Comparison of ENCODE assay signal across 8 mouse cellular contexts in genomic region chr11:116106154-116106962, GRCm38 (mm10). TPM values are rescaled to one million over a fixed set of nuclear protein-coding genes. Genes with fewer than 3 reads are reported as not detected.
DNase-seq lines count a peak whose midpoint lies in the region; ATAC-seq and TF ChIP-seq lines count a peak whose summit lies in the region.

No protein-coding gene starts in this region.

- no peaks in the 10 kb centered on the region for H3K36me3 ChIP-seq in forebrain, embryonic 10.5 days (replicated peaks)
- no peaks in the 10 kb centered on the region for H3K36me3 ChIP-seq in forebrain, postnatal 0 days (ENCODE audit: insufficient read depth)
- no peaks in the 10 kb centered on the region for H3K36me3 ChIP-seq in intestine, embryonic 16.5 days (ENCODE audit: control insufficient read depth, insufficient read depth, low read length)
- H3K36me3 ChIP-seq in midbrain, embryonic 14.5 days (ENCODE audit: control insufficient read depth, insufficient read depth, low read length), result no peaks in the 10 kb centered on the region

- H3K27ac ChIP-seq in forebrain, embryonic 10.5 days, result peak overlapping the region; percentile 59; the same call in 1 of the 2 replicates
- no peak overlapping the region for H3K27ac ChIP-seq in forebrain, postnatal 0 days (ENCODE audit: low read depth, low read length)
- H3K27ac ChIP-seq in intestine, embryonic 16.5 days (ENCODE audit: low read length), result no peak overlapping the region
- H3K27ac ChIP-seq in midbrain, embryonic 14.5 days (replicated peaks; ENCODE audit: low read depth, low read length), result no peak overlapping the region

- H3K4me3 ChIP-seq in forebrain, embryonic 10.5 days, result peak overlapping the region; percentile 25
- H3K4me3 ChIP-seq in forebrain, postnatal 0 days (ENCODE audit: low read depth, low read length), result no peak overlapping the region
- H3K4me3 ChIP-seq in intestine, embryonic 16.5 days (ENCODE audit: low read length), result 0 out of 2 replicates have a peak overlapping the region, but pooled peaks have one; percentile 6
- H3K4me3 ChIP-seq in midbrain, embryonic 14.5 days (replicated peaks; ENCODE audit: low read depth, low read length), result no peak overlapping the region

- no peak for ATAC-seq in forebrain, postnatal 0 days
- no peak; the same call in 1 of the 2 replicates for ATAC-seq in intestine, embryonic 16.5 days
- no peak for ATAC-seq in midbrain, embryonic 14.5 days (ENCODE audit: low FRiP score, low TSS enrichment)
- no peak for ATAC-seq in granulocyte monocyte progenitor cell, adult 5-6 weeks (replicated peaks; ENCODE audit: poor library complexity, severe bottlenecking)

- H3K4me2 ChIP-seq in forebrain, postnatal 0 days (ENCODE audit: low read depth), result no peak overlapping the region
- peak overlapping the region; percentile 32 for H3K4me2 ChIP-seq in intestine, embryonic 16.5 days (ENCODE audit: low read depth, low read length)
- H3K4me2 ChIP-seq in midbrain, embryonic 14.5 days (ENCODE audit: low read length), result peak overlapping the region; percentile 19; the same call in 1 of the 2 replicates

- WGBS in forebrain, embryonic 10.5 days, result 27% methylated on average over 32 of the region's 32 CpGs
- WGBS in forebrain, postnatal 0 days, result 34% methylated on average over 32 of the region's 32 CpGs
- WGBS in intestine, embryonic 16.5 days, result 26% methylated on average over 32 of the region's 32 CpGs
- 24% methylated on average over 32 of the region's 32 CpGs for WGBS in midbrain, embryonic 14.5 days

- H3K27me3 ChIP-seq in forebrain, embryonic 10.5 days (ENCODE audit: poor library complexity, severe bottlenecking), result peaks cover 82% of the 10 kb centered on the region
- H3K27me3 ChIP-seq in forebrain, postnatal 0 days (ENCODE audit: insufficient read depth, low read length), result peaks cover 42% of the 10 kb centered on the region
- H3K27me3 ChIP-seq in intestine, embryonic 16.5 days (replicated peaks; ENCODE audit: control insufficient read depth, insufficient read depth, low read length), result peaks cover 35% of the 10 kb centered on the region; the same call in 1 of the 2 replicates
- H3K27me3 ChIP-seq in midbrain, embryonic 14.5 days (ENCODE audit: control insufficient read depth, insufficient read depth, low read length), result peaks cover 59% of the 10 kb centered on the region

- no peaks in the 10 kb centered on the region for H3K9me3 ChIP-seq in forebrain, embryonic 10.5 days
- no peaks in the 10 kb centered on the region for H3K9me3 ChIP-seq in forebrain, postnatal 0 days (ENCODE audit: low read length)
- H3K9me3 ChIP-seq in intestine, embryonic 16.5 days (ENCODE audit: control insufficient read depth, low read length), result no peaks in the 10 kb centered on the region
- no peaks in the 10 kb centered on the region for H3K9me3 ChIP-seq in midbrain, embryonic 14.5 days (ENCODE audit: control insufficient read depth, low read length)

- peak; percentile 46 for DNase-seq in forebrain, embryonic 10.5 days (ENCODE audit: extremely low spot score, low spot score)
- DNase-seq in forebrain, postnatal 0 days, result no peak
- peak; percentile 51 for DNase-seq in MN1 (ENCODE audit: low spot score)
- DNase-seq in midbrain, embryonic 14.5 days, result no peak
- DNase-seq in layer of hippocampus, postnatal 10 days (ENCODE audit: low spot score in 2 of 2), result no peak
- no peak for DNase-seq in cerebellum, postnatal 14 days

- H3K4me1 ChIP-seq in forebrain, embryonic 10.5 days, result peaks cover 79% of the 10 kb centered on the region
- H3K4me1 ChIP-seq in forebrain, postnatal 0 days (ENCODE audit: insufficient read depth), result no peaks in the 10 kb centered on the region
- peaks cover 75% of the 10 kb centered on the region for H3K4me1 ChIP-seq in intestine, embryonic 16.5 days (ENCODE audit: control insufficient read depth, insufficient read depth, low read length)
- peaks cover 20% of the 10 kb centered on the region for H3K4me1 ChIP-seq in midbrain, embryonic 14.5 days (ENCODE audit: control insufficient read depth, insufficient read depth, low read length)

- no peak overlapping the region for H3K9ac ChIP-seq in forebrain, postnatal 0 days
- peak overlapping the region; percentile 54; the same call in 1 of the 2 replicates for H3K9ac ChIP-seq in intestine, embryonic 16.5 days (ENCODE audit: low read depth, low read length)
- no peak overlapping the region for H3K9ac ChIP-seq in midbrain, embryonic 14.5 days (replicated peaks; ENCODE audit: low read length)

- no peak for TF ChIP-seq CTCF in forebrain, postnatal 0 days (IDR thresholded peaks at IDR 0.05; ENCODE audit: low read depth)

RNA-seq across cellular contexts. Expression of gene Wbp2, which starts 19.6 kb away (rescaled TPM):
- polyA plus RNA-seq in forebrain, embryonic 10.5 days (2016; fragmentation: Nextera tagmentation; extraction: Ambion mirVana), result 71.0 and 73.6 TPM in 2 replicates
- total RNA-seq in forebrain, postnatal 0 days (2014; rRNA removed), result 94.7 and 130 TPM in 2 replicates
- 281 and 287 TPM in 2 replicates for polyA plus RNA-seq in forebrain, postnatal 0 days (2015; fragmentation: Nextera tagmentation; extraction: Ambion mirVana)
- 135 and 160 TPM in 2 replicates for polyA plus RNA-seq in intestine, embryonic 16.5 days (2015; fragmentation: Nextera tagmentation; extraction: Ambion mirVana)
- 152 and 160 TPM in 2 replicates for polyA plus RNA-seq in midbrain, embryonic 14.5 days (2014; fragmentation: Nextera tagmentation; extraction: Ambion mirVana)
- 100 to 1,000 TPM; 199 to 238 TPM for total RNA-seq in layer of hippocampus, postnatal 10 days (2021)
- total RNA-seq in granulocyte monocyte progenitor cell, adult 5-6 weeks (2014; fragmentation: Nextera tagmentation), result 83.3 and 96.6 TPM in 2 replicates
- 13.6 and 17.3 TPM in 2 replicates for total RNA-seq in granulocyte monocyte progenitor cell, adult 5-6 weeks (2017)

RNA-seq across cellular contexts. Expression of gene Trim47, which starts 20.7 kb away (rescaled TPM):
- polyA plus RNA-seq in forebrain, embryonic 10.5 days (2016; fragmentation: Nextera tagmentation; extraction: Ambion mirVana), result 2.1 and 2.4 TPM in 2 replicates
- 10.5 and 13.0 TPM in 2 replicates for total RNA-seq in forebrain, postnatal 0 days (2014; rRNA removed)
- 6.6 and 7.8 TPM in 2 replicates for polyA plus RNA-seq in forebrain, postnatal 0 days (2015; fragmentation: Nextera tagmentation; extraction: Ambion mirVana)
- 13.9 and 14.7 TPM in 2 replicates for polyA plus RNA-seq in intestine, embryonic 16.5 days (2015; fragmentation: Nextera tagmentation; extraction: Ambion mirVana)
- polyA plus RNA-seq in midbrain, embryonic 14.5 days (2014; fragmentation: Nextera tagmentation; extraction: Ambion mirVana), result 5.2 and 5.3 TPM in 2 replicates
- 1 to 10 TPM; 6.4 to 7.2 TPM for total RNA-seq in layer of hippocampus, postnatal 10 days (2021)
- 1.9 TPM in 1 of 2 replicates, not detected in the other for total RNA-seq in granulocyte monocyte progenitor cell, adult 5-6 weeks (2014; fragmentation: Nextera tagmentation)
- total RNA-seq in granulocyte monocyte progenitor cell, adult 5-6 weeks (2017), result 3.1 TPM in 1 of 2 replicates, not detected in the other

RNA-seq across cellular contexts. Expression of gene Trim65, which starts 24.6 kb away (rescaled TPM):
- polyA plus RNA-seq in forebrain, embryonic 10.5 days (2016; fragmentation: Nextera tagmentation; extraction: Ambion mirVana), result 1.7 TPM in 2 replicates
- total RNA-seq in forebrain, postnatal 0 days (2014; rRNA removed), result 4.2 and 5.0 TPM in 2 replicates
- 1.2 and 1.9 TPM in 2 replicates for polyA plus RNA-seq in forebrain, postnatal 0 days (2015; fragmentation: Nextera tagmentation; extraction: Ambion mirVana)
- polyA plus RNA-seq in intestine, embryonic 16.5 days (2015; fragmentation: Nextera tagmentation; extraction: Ambion mirVana), result 7.7 and 9.3 TPM in 2 replicates
- polyA plus RNA-seq in midbrain, embryonic 14.5 days (2014; fragmentation: Nextera tagmentation; extraction: Ambion mirVana), result 1.6 and 2.0 TPM in 2 replicates
- total RNA-seq in layer of hippocampus, postnatal 10 days (2021), result 1 to 10 TPM; 5.3 to 5.5 TPM
- total RNA-seq in granulocyte monocyte progenitor cell, adult 5-6 weeks (2014; fragmentation: Nextera tagmentation), result 11.6 and 18.1 TPM in 2 replicates
- total RNA-seq in granulocyte monocyte progenitor cell, adult 5-6 weeks (2017), result 3.7 and 7.0 TPM in 2 replicates

RNA-seq across cellular contexts. Expression of gene Unc13d, which starts 28.6 kb away (rescaled TPM):
- polyA plus RNA-seq in forebrain, embryonic 10.5 days (2016; fragmentation: Nextera tagmentation; extraction: Ambion mirVana), result 3.7 and 3.8 TPM in 2 replicates
- total RNA-seq in forebrain, postnatal 0 days (2014; rRNA removed), result 0.46 and 0.86 TPM in 2 replicates
- 0.29 and 0.58 TPM in 2 replicates for polyA plus RNA-seq in forebrain, postnatal 0 days (2015; fragmentation: Nextera tagmentation; extraction: Ambion mirVana)
- 6.4 and 7.5 TPM in 2 replicates for polyA plus RNA-seq in intestine, embryonic 16.5 days (2015; fragmentation: Nextera tagmentation; extraction: Ambion mirVana)
- polyA plus RNA-seq in midbrain, embryonic 14.5 days (2014; fragmentation: Nextera tagmentation; extraction: Ambion mirVana), result 1.1 and 1.5 TPM in 2 replicates
- 1 to 10 TPM; 1.3 TPM for total RNA-seq in layer of hippocampus, postnatal 10 days (2021)
- total RNA-seq in granulocyte monocyte progenitor cell, adult 5-6 weeks (2014; fragmentation: Nextera tagmentation), result 19.1 and 26.7 TPM in 2 replicates
- total RNA-seq in granulocyte monocyte progenitor cell, adult 5-6 weeks (2017), result 18.2 and 21.1 TPM in 2 replicates

RNA-seq across cellular contexts. Expression of gene Mrpl38, which starts 32.3 kb away (rescaled TPM):
- 112 and 114 TPM in 2 replicates for polyA plus RNA-seq in forebrain, embryonic 10.5 days (2016; fragmentation: Nextera tagmentation; extraction: Ambion mirVana)
- 56.7 and 67.8 TPM in 2 replicates for total RNA-seq in forebrain, postnatal 0 days (2014; rRNA removed)
- polyA plus RNA-seq in forebrain, postnatal 0 days (2015; fragmentation: Nextera tagmentation; extraction: Ambion mirVana), result 60.7 and 63.6 TPM in 2 replicates
- polyA plus RNA-seq in intestine, embryonic 16.5 days (2015; fragmentation: Nextera tagmentation; extraction: Ambion mirVana), result 104 and 110 TPM in 2 replicates
- 72.5 and 81.4 TPM in 2 replicates for polyA plus RNA-seq in midbrain, embryonic 14.5 days (2014; fragmentation: Nextera tagmentation; extraction: Ambion mirVana)
- 10 to 100 TPM; 55.6 to 64.8 TPM for total RNA-seq in layer of hippocampus, postnatal 10 days (2021)
- total RNA-seq in granulocyte monocyte progenitor cell, adult 5-6 weeks (2014; fragmentation: Nextera tagmentation), result 52.1 and 60.1 TPM in 2 replicates
- total RNA-seq in granulocyte monocyte progenitor cell, adult 5-6 weeks (2017), result 22.8 and 29.6 TPM in 2 replicates

Comparison
In these comparisons a context has a peak if more than half of its experiments do, and no peak if none do; other contexts are left out.
1. DNase-seq: peak in forebrain, embryonic 10.5 days (single experiment) and MN1 (single experiment); none in forebrain, postnatal 0 days (single experiment), midbrain, embryonic 14.5 days (single experiment), layer of hippocampus, postnatal 10 days (0 of 2) and cerebellum, postnatal 14 days (0 of 2).
2. H3K4me3 ChIP-seq: peak in forebrain, embryonic 10.5 days (single experiment) and intestine, embryonic 16.5 days (single experiment); none in forebrain, postnatal 0 days (single experiment) and midbrain, embryonic 14.5 days (single experiment).